Mouse (Mus musculus): ENCODE measurements around the gene Dnmt3l. TPM values are rescaled to one million over a fixed set of nuclear protein-coding genes. Genes with fewer than 3 reads are reported as not detected.

Dnmt3l gene
- total RNA-seq (2021) (under 1 TPM in 1 of 2 experiments, not detected in 1; 0.21 TPM), polyA plus RNA-seq (2012; rRNA removed) (0.10 and 0.79 TPM in 2 replicates)
- long read RNA-seq = 0 reads

DNA sequence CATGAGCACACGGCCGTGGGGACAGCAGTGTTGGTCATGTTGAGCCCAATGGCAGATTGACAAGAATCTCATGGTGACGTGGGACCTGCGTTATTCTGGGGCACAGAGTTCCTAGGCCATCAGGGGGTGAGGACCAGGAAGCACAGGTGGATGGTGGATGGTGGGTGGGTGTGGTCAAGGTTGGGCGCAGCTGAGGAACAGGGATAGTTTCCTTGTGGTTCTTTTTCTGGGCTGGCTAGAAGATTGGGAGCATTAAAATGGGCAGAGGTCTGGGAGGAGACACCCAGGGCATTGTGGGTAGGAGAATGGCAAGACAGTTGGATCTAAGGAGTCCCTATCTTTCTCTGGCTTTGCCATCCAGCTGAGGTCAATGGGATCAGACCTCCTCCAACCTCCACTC, at the start of gene Dnmt3l:
Dnmt3l (plus strand) TSS at position 301 of the 400 bp plus-strand sequence.
- H3K9ac ChIP-seq (ENCODE audit: low read depth, low read length) = no peak within 1 kb of the TSS
- TF ChIP-seq CTCF (IDR thresholded peaks at IDR 0.05) = no peak
- no peak for TF ChIP-seq EP300 (IDR thresholded peaks at IDR 0.05; ENCODE audit: insufficient read depth, low read depth, low read length)
- no peak for TF ChIP-seq POLR2A (IDR thresholded peaks at IDR 0.05; ENCODE audit: insufficient read depth, low read depth, low read length)
- intact Hi-C loops (cut with DNase I) = no loop called here
- no peak within 1 kb of the TSS for H3K27ac ChIP-seq
- 90% methylated on average over 5 of the region's 5 CpGs for WGBS
- H3K27me3 ChIP-seq (ENCODE audit: control insufficient read depth, insufficient read depth, low read length) = no peaks in the 10 kb centered on the region
- H3K4me3 ChIP-seq = no peak within 1 kb of the TSS
- H3K4me1 ChIP-seq (ENCODE audit: control insufficient read depth, insufficient read depth, low read length) = no peaks in the 10 kb centered on the region
- H3K36me3 ChIP-seq (ENCODE audit: control insufficient read depth, insufficient read depth, low read length) = no peaks in the 10 kb centered on the region
- DNase-seq = no peak
- no peaks in the 10 kb centered on the region for H3K79me2 ChIP-seq (replicated peaks; ENCODE audit: control insufficient read depth, insufficient read depth, low read length)

GRCm38 (mm10) chr10:77995639-77996038, 46.1 kb upstream of the Dnmt3l start:
- no peak for TF ChIP-seq POLR2A (IDR thresholded peaks at IDR 0.05; ENCODE audit: insufficient read depth, low read depth, low read length)
- TF ChIP-seq EP300 (IDR thresholded peaks at IDR 0.05; ENCODE audit: insufficient read depth, low read depth, low read length) = peak; percentile 89
- Histone ChIP-seq H3K27ac (no peak overlapping the region), H3K4me3 (no peak overlapping the region), H3K36me3 (ENCODE audit: control insufficient read depth, insufficient read depth, low read length) (no peaks in the 10 kb centered on the region), H3K9ac (ENCODE audit: low read depth, low read length) (no peak overlapping the region), H3K27me3 (ENCODE audit: control insufficient read depth, insufficient read depth, low read length) (no peaks in the 10 kb centered on the region), H3K4me1 (ENCODE audit: control insufficient read depth, insufficient read depth, low read length) (no peaks in the 10 kb centered on the region), H3K79me2 (replicated peaks; ENCODE audit: control insufficient read depth, insufficient read depth, low read length) (no peaks in the 10 kb centered on the region)
- intact Hi-C loops (cut with DNase I) = no loop called here
- DNase-seq = peak in 1 of 2 experiments; percentile 46
- WGBS = 61% methylated on average over 3 of the region's 3 CpGs

DNA sequence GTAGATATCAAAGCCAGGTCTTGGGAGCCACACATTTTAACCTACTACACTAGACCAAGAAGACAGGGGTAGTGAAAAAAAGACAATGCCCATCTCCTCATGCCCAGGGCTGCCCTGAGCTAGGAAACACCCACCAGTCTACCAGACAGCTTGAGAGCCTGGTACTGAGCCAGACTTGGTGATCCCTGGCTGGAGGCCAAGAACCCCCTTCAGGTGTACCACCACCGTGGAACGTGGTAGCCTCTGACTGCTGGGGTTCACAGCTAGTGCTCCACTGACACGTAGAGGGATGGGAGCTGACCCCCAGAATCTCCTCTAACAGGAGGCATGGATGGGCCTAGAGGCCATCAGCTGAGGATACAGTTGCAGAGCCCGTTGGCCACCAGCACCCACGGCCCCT, 41.5 kb upstream of the Dnmt3l start:
- Histone ChIP-seq H3K27ac (no peak overlapping the region), H3K27me3 (ENCODE audit: control insufficient read depth, insufficient read depth, low read length) (no peaks in the 10 kb centered on the region), H3K4me1 (ENCODE audit: control insufficient read depth, insufficient read depth, low read length) (no peaks in the 10 kb centered on the region), H3K79me2 (replicated peaks; ENCODE audit: control insufficient read depth, insufficient read depth, low read length) (peaks cover 1% of the 10 kb centered on the region; the same call in 1 of the 2 replicates), H3K36me3 (ENCODE audit: control insufficient read depth, insufficient read depth, low read length) (no peaks in the 10 kb centered on the region), H3K4me3 (no peak overlapping the region), H3K9ac (ENCODE audit: low read depth, low read length) (no peak overlapping the region)
- no peak for DNase-seq
- WGBS = 92% methylated on average over 5 of the region's 5 CpGs
- intact Hi-C loops (cut with DNase I) = no loop called here
- TF ChIP-seq POLR2A (IDR thresholded peaks at IDR 0.05; ENCODE audit: insufficient read depth, low read depth, low read length) = no peak
- TF ChIP-seq EP300 (IDR thresholded peaks at IDR 0.05; ENCODE audit: insufficient read depth, low read depth, low read length) = no peak
- no peak for TF ChIP-seq CTCF (IDR thresholded peaks at IDR 0.05)

DNA sequence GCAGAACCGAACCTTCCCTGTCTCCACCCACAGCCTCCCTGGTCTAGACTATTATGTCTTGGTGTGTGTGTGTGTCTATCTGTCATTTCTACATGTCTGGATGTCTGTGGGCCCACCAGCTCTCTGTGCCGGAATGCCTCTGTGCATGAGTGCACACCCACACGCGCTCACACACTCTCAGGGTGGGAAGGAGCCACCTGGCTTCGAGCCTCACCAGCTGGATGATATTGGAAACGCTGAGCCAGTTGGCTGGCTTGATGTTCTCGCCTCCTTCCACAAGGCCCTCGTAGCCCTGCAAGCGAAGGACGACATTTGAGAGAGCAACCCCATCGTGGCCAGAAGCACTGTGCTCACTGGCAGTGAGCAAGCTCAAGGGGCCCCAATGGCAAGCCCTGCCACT, 40.0 kb upstream of the Dnmt3l start:
- no peak overlapping the region for H3K4me3 ChIP-seq
- no peaks in the 10 kb centered on the region; the same call in 1 of the 2 replicates for H3K4me1 ChIP-seq (ENCODE audit: control insufficient read depth, insufficient read depth, low read length)
- no peak overlapping the region for H3K9ac ChIP-seq (ENCODE audit: low read depth, low read length)
- intact Hi-C loops (cut with DNase I) = no loop called here
- 71% methylated on average over 11 of the region's 11 CpGs for WGBS
- TF ChIP-seq CTCF (IDR thresholded peaks at IDR 0.05) (no peak), EP300 (IDR thresholded peaks at IDR 0.05; ENCODE audit: insufficient read depth, low read depth, low read length) (no peak), POLR2A (IDR thresholded peaks at IDR 0.05; ENCODE audit: insufficient read depth, low read depth, low read length) (no peak)
- peak; percentile 52 to 59 for DNase-seq
- H3K27me3 ChIP-seq (ENCODE audit: control insufficient read depth, insufficient read depth, low read length) = no peaks in the 10 kb centered on the region
- H3K79me2 ChIP-seq (replicated peaks; ENCODE audit: control insufficient read depth, insufficient read depth, low read length) = peaks cover 3% of the 10 kb centered on the region; the same call in 1 of the 2 replicates
- H3K36me3 ChIP-seq (ENCODE audit: control insufficient read depth, insufficient read depth, low read length) = no peaks in the 10 kb centered on the region
- no peak overlapping the region for H3K27ac ChIP-seq

- Histone ChIP-seq H3K27me3 (ENCODE audit: control insufficient read depth, insufficient read depth, low read length) (no peaks in the 10 kb centered on the region), H3K27ac (no peak overlapping the region), H3K4me1 (ENCODE audit: control insufficient read depth, insufficient read depth, low read length) (no peaks in the 10 kb centered on the region; the same call in 1 of the 2 replicates), H3K4me3 (no peak overlapping the region), H3K79me2 (replicated peaks; ENCODE audit: control insufficient read depth, insufficient read depth, low read length) (peaks cover 3% of the 10 kb centered on the region; the same call in 1 of the 2 replicates), H3K36me3 (ENCODE audit: control insufficient read depth, insufficient read depth, low read length) (no peaks in the 10 kb centered on the region), H3K9ac (ENCODE audit: low read depth, low read length) (no peak overlapping the region)
- 80% methylated on average over 2 of the region's 2 CpGs for WGBS
- TF ChIP-seq EP300 (IDR thresholded peaks at IDR 0.05; ENCODE audit: insufficient read depth, low read depth, low read length) (no peak), CTCF (IDR thresholded peaks at IDR 0.05) (no peak), POLR2A (IDR thresholded peaks at IDR 0.05; ENCODE audit: insufficient read depth, low read depth, low read length) (no peak)
- no peak for DNase-seq
- intact Hi-C loops (cut with DNase I) = no loop called here
These were observed 39.4 kb upstream of the Dnmt3l start for GRCm38 (mm10) chr10:78002316-78002715.

DNA sequence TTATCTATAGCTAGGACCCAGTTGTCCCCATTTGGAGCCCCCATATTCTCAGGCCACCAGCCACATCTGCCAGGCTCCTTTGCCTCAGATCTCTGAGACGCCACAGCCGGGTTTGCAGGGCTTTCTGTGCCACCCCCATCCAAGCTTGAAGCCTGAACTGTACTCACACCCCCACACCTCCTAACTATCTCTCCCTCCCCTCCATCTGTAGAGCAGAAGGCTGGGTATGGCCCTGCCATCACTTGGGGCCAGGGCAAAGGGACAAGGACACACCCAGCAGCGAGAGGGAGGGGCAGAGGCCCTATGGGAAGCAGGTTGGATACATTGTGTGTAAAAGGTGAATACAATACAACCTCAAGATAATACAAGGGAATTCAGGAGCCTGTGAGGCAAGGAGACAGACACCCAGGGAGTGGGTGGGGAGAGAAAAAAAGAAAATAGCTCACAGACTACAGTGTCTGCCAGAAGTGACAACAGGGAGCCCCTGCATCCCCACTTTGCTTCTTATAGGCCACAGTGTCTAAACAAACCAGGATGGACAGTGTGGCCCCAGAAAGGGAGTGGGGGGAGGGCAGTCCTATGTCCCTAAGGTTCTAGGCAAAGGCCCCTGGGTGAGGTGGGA, 37.2 kb upstream of the Dnmt3l start:
- TF ChIP-seq POLR2A (IDR thresholded peaks at IDR 0.05; ENCODE audit: insufficient read depth, low read depth, low read length) (no peak), EP300 (IDR thresholded peaks at IDR 0.05; ENCODE audit: insufficient read depth, low read depth, low read length) (no peak), CTCF (IDR thresholded peaks at IDR 0.05) (no peak)
- Histone ChIP-seq H3K79me2 (replicated peaks; ENCODE audit: control insufficient read depth, insufficient read depth, low read length) (peaks cover 3% of the 10 kb centered on the region; the same call in 1 of the 2 replicates), H3K4me3 (no peak overlapping the region), H3K9ac (ENCODE audit: low read depth, low read length) (no peak overlapping the region), H3K4me1 (ENCODE audit: control insufficient read depth, insufficient read depth, low read length) (peaks cover 9% of the 10 kb centered on the region), H3K36me3 (ENCODE audit: control insufficient read depth, insufficient read depth, low read length) (no peaks in the 10 kb centered on the region), H3K27ac (no peak overlapping the region), H3K27me3 (ENCODE audit: control insufficient read depth, insufficient read depth, low read length) (no peaks in the 10 kb centered on the region)
- intact Hi-C loops (cut with DNase I) = no loop called here
- DNase-seq = no peak
- 87% methylated on average over 3 of the region's 3 CpGs for WGBS
